Mouse (Mus musculus) yolk sac, embryonic 10.5 days (tissue): Measurements from ENCODE around the gene Olfr201.
"Not testable (repeated sequence)": the region's sequence is repeated elsewhere in the genome, so short reads cannot be mapped to it uniquely, and the experiment has no call there.

Experiments used
- DNase-seq: peaks from one replicate; pipeline ENCODE4 v3.0.0-alpha.2; 2017; ENCODE audit warnings: low spot score

Olfr201 gene

GRCm38 (mm10) chr16:59272532-59272931, at the start of gene Olfr201:
Olfr201 (minus strand) TSS chr16:59272632.
- not testable (repeated sequence) for DNase-seq

- no peak for DNase-seq
These were observed 45.7 kb upstream of the Olfr201 start, which contains the start of gene Olfr204 for GRCm38 (mm10) chr16:59318148-59318547. Olfr204 (minus strand) TSS chr16:59318248.

- no peak for DNase-seq
These were observed 26.1 kb upstream of the Olfr201 start, which contains the start of gene Olfr203 for GRCm38 (mm10) chr16:59298581-59298980. Olfr203 (plus strand) TSS chr16:59298881.

- not testable (repeated sequence) for DNase-seq
These were observed 15.1 kb upstream of the Olfr201 start for GRCm38 (mm10) chr16:59287576-59287975.

- no peak for DNase-seq
These were observed 14.3 kb upstream of the Olfr201 start, which contains the start of gene Olfr202 for GRCm38 (mm10) chr16:59286693-59287092. Olfr202 (minus strand) TSS chr16:59286793.

- DNase-seq: no peak
These were observed 11.0 kb upstream of the Olfr201 start for GRCm38 (mm10) chr16:59283476-59283875.

- DNase-seq: no peak
These were observed 8.1 kb upstream of the Olfr201 start for GRCm38 (mm10) chr16:59280542-59280941.

- not testable (repeated sequence) for DNase-seq
These were observed 3.3 kb downstream of the Olfr201 start for GRCm38 (mm10) chr16:59269097-59269496.

- peak; percentile 6 for DNase-seq
These were observed 22.7 kb downstream of the Olfr201 start for GRCm38 (mm10) chr16:59249684-59250083.

GRCm38 (mm10) chr16:59219667-59220066, 52.8 kb downstream of the Olfr201 start, which contains the start of gene Olfr199:
Olfr199 (minus strand) TSS chr16:59219767.
- DNase-seq: not testable (repeated sequence)

GRCm38 (mm10) chr16:59217861-59218260, 54.6 kb downstream of the Olfr201 start:
- not testable (repeated sequence) for DNase-seq
